In the genomic region with DNA sequence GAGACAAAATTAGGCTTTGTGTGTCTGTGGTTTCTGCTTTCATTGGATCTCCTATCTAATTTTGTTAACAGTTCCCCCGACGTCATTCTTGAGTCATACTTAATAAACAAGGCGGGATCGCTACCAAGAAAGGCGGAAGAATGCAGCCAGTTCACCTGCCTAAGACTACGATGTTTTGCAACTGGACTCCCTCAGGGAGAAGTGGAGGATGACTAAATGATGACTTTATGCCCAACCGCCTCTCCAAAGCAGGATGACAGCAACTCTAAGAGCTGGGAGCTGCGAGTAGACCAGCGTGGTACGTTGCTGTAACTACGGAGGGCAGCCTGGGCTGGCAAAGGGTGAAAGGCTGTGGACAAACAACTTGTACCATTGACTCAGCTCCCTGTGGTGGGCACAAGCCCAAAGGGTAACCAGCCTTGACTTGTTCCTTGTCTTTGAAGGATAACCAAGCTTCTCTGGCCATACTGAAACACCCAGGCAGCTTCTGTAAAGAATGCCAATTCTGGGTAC, we compare ENCODE assay signal across 22 mouse cellular contexts. TPM values are rescaled to one million over a fixed set of nuclear protein-coding genes. Genes with fewer than 3 reads are reported as not detected.
DNase-seq lines count a peak whose midpoint lies in the region; ATAC-seq and TF ChIP-seq lines count a peak whose summit lies in the region.
"Had no signal": no experiment of that assay in that cellular context is flagged by ENCODE, and none has a peak within 500 bp of the region (broad histone marks: within the 10 kb centered on the region; RNA-seq: fewer than 3 reads in every experiment).

No protein-coding gene starts in this region.

- no peak overlapping the region for H3K4me3 ChIP-seq in hindbrain, postnatal 0 days (ENCODE audit: low read length)
- H3K4me3 ChIP-seq in hindbrain, embryonic 10.5 days = no peak overlapping the region
- H3K4me3 ChIP-seq in myocyte = no peak overlapping the region
- no peak overlapping the region for H3K4me3 ChIP-seq in kidney, embryonic 15.5 days (replicated peaks)
- H3K4me3 ChIP-seq in forebrain, embryonic 10.5 days = no peak overlapping the region
- H3K4me3 ChIP-seq: embryonic facial prominence, embryonic 12.5 days; erythroblast, embryonic 14.5 days; heart, embryonic 13.5 days; limb, embryonic 12.5 days; liver, embryonic 12.5 days; lung, embryonic 15.5 days; neural tube, embryonic 12.5 days had no signal

- no peaks in the 10 kb centered on the region for H3K79me2 ChIP-seq in myocyte (ENCODE audit: control insufficient read depth, insufficient read depth)

- H3K9me3 ChIP-seq in hindbrain, postnatal 0 days (ENCODE audit: low read length) = no peaks in the 10 kb centered on the region
- no peaks in the 10 kb centered on the region for H3K9me3 ChIP-seq in hindbrain, embryonic 10.5 days
- no peaks in the 10 kb centered on the region for H3K9me3 ChIP-seq in kidney, embryonic 15.5 days (replicated peaks)
- H3K9me3 ChIP-seq in forebrain, embryonic 10.5 days = no peaks in the 10 kb centered on the region
- H3K9me3 ChIP-seq: embryonic facial prominence, embryonic 12.5 days; heart, embryonic 13.5 days; limb, embryonic 12.5 days; liver, embryonic 12.5 days; lung, embryonic 15.5 days; neural tube, embryonic 12.5 days had no signal

- CTCF ChIA-PET in Patski (lab: Charles Lee) = no interaction called here

- DNase-seq in hindbrain, postnatal 0 days (ENCODE audit: low spot score) = peak; percentile 17
- no peak for DNase-seq in hindbrain, embryonic 10.5 days (ENCODE audit: low spot score)
- DNase-seq in right cerebral cortex, postnatal 10 days (ENCODE audit: low spot score in 2 of 2) = peak; percentile 30 to 35
- DNase-seq in right cerebral cortex, postnatal 25 days = no peak
- peak; percentile 63 for DNase-seq in Patski (ENCODE audit: low read depth, low spot score)
- DNase-seq in forebrain, embryonic 10.5 days (ENCODE audit: extremely low spot score, low spot score) = no peak
- DNase-seq: adrenal gland, adult 8-10 months; kidney, postnatal 4 days; right cerebral cortex, postnatal 4 days; thymus, postnatal 14 days had no signal

- 82% methylated on average over 11 of the region's 11 CpGs for WGBS in hindbrain, postnatal 0 days
- 92% methylated on average over 11 of the region's 11 CpGs for WGBS in hindbrain, embryonic 10.5 days
- 82% methylated on average over 11 of the region's 11 CpGs for WGBS in kidney, embryonic 15.5 days
- 91% methylated on average over 11 of the region's 11 CpGs for WGBS in forebrain, embryonic 10.5 days

- no peaks in the 10 kb centered on the region for H3K36me3 ChIP-seq in hindbrain, postnatal 0 days (ENCODE audit: insufficient read depth, low read length)
- H3K36me3 ChIP-seq in hindbrain, embryonic 10.5 days = no peaks in the 10 kb centered on the region
- H3K36me3 ChIP-seq in myocyte (ENCODE audit: control insufficient read depth, insufficient read depth) = no peaks in the 10 kb centered on the region
- H3K36me3 ChIP-seq in kidney, embryonic 15.5 days = no peaks in the 10 kb centered on the region
- H3K36me3 ChIP-seq in forebrain, embryonic 10.5 days (replicated peaks) = no peaks in the 10 kb centered on the region
- H3K36me3 ChIP-seq: embryonic facial prominence, embryonic 12.5 days; heart, embryonic 13.5 days; limb, embryonic 12.5 days; liver, embryonic 12.5 days; lung, embryonic 15.5 days; neural tube, embryonic 12.5 days had no signal

- H3K27me3 ChIP-seq in hindbrain, postnatal 0 days (ENCODE audit: insufficient read depth, low read length) = no peaks in the 10 kb centered on the region
- H3K27me3 ChIP-seq in hindbrain, embryonic 10.5 days (ENCODE audit: insufficient read depth, poor library complexity, severe bottlenecking) = no peaks in the 10 kb centered on the region
- H3K27me3 ChIP-seq in Patski = no peaks in the 10 kb centered on the region
- H3K27me3 ChIP-seq in myocyte (ENCODE audit: control insufficient read depth, insufficient read depth, insufficient read length) = no peaks in the 10 kb centered on the region
- H3K27me3 ChIP-seq in kidney, embryonic 15.5 days = no peaks in the 10 kb centered on the region
- no peaks in the 10 kb centered on the region for H3K27me3 ChIP-seq in forebrain, embryonic 10.5 days (ENCODE audit: poor library complexity, severe bottlenecking)
- H3K27me3 ChIP-seq: embryonic facial prominence, embryonic 12.5 days; heart, embryonic 13.5 days; limb, embryonic 12.5 days; liver, embryonic 12.5 days; lung, embryonic 15.5 days; neural tube, embryonic 12.5 days had no signal

- no peak overlapping the region for H3K27ac ChIP-seq in hindbrain, postnatal 0 days
- no peak overlapping the region for H3K27ac ChIP-seq in hindbrain, embryonic 10.5 days
- no peak overlapping the region for H3K27ac ChIP-seq in kidney, embryonic 15.5 days
- H3K27ac ChIP-seq in forebrain, embryonic 10.5 days = no peak overlapping the region
- H3K27ac ChIP-seq: embryonic facial prominence, embryonic 12.5 days; heart, embryonic 13.5 days; hindbrain, embryonic 14.5 days; limb, embryonic 12.5 days; liver, embryonic 12.5 days; lung, embryonic 15.5 days; neural tube, embryonic 12.5 days had no signal

- H3K4me2 ChIP-seq in hindbrain, postnatal 0 days (ENCODE audit: low read depth, low read length) = no peak overlapping the region
- H3K4me2 ChIP-seq in myocyte (ENCODE audit: low read depth) = peak overlapping the region; percentile 69
- H3K4me2 ChIP-seq in kidney, embryonic 15.5 days = no peak overlapping the region
- H3K4me2 ChIP-seq: embryonic facial prominence, embryonic 12.5 days; heart, embryonic 13.5 days; hindbrain, embryonic 14.5 days; limb, embryonic 12.5 days; liver, embryonic 12.5 days; lung, embryonic 15.5 days; neural tube, embryonic 12.5 days had no signal

- in situ Hi-C loops in Patski (cut with MboI; ENCODE audit: low pct_unique_long_range_greater_than_20kb) = no loop called here

- POLR2A ChIA-PET in Patski (lab: Charles Lee) = no interaction called here

- no peak for TF ChIP-seq POLR2A in myocyte (IDR thresholded peaks at IDR 0.05; ENCODE audit: insufficient read length, low read depth)

- peak; percentile 47; the same call in 1 of the 2 replicates for ATAC-seq in hindbrain, postnatal 0 days
- ATAC-seq in Patski = peak; percentile 94
- no peak for ATAC-seq in kidney, embryonic 15.5 days (replicated peaks; ENCODE audit: low FRiP score)
- ATAC-seq: forebrain, embryonic 16.5 days; intestine, embryonic 16.5 days; liver, embryonic 12.5 days had no signal

- H3K9ac ChIP-seq in hindbrain, postnatal 0 days (replicated peaks; ENCODE audit: low read length) = no peak overlapping the region
- H3K9ac ChIP-seq in kidney, embryonic 15.5 days = no peak overlapping the region
- H3K9ac ChIP-seq: embryonic facial prominence, embryonic 12.5 days; heart, embryonic 13.5 days; hindbrain, embryonic 14.5 days; limb, embryonic 12.5 days; liver, embryonic 12.5 days; lung, embryonic 15.5 days; neural tube, embryonic 12.5 days had no signal

- no peaks in the 10 kb centered on the region for H3K4me1 ChIP-seq in hindbrain, postnatal 0 days (ENCODE audit: insufficient read depth, low read length)
- peaks cover 8% of the 10 kb centered on the region for H3K4me1 ChIP-seq in hindbrain, embryonic 10.5 days (replicated peaks)
- peaks cover 14% of the 10 kb centered on the region for H3K4me1 ChIP-seq in kidney, embryonic 15.5 days
- peaks cover 17% of the 10 kb centered on the region for H3K4me1 ChIP-seq in forebrain, embryonic 10.5 days
- H3K4me1 ChIP-seq: embryonic facial prominence, embryonic 12.5 days; heart, embryonic 13.5 days; lung, embryonic 15.5 days; neural tube, embryonic 12.5 days had no signal

- no peak overlapping the region for H3ac ChIP-seq in myocyte (ENCODE audit: control insufficient read depth, insufficient read length)

- TF ChIP-seq CTCF in hindbrain, postnatal 0 days (IDR thresholded peaks at IDR 0.05; ENCODE audit: low read depth) = no peak
- no peak for TF ChIP-seq CTCF in Patski (IDR thresholded peaks at IDR 0.05)

TF ChIP-seq in myocyte, 11 proteins besides CTCF, POLR2A, EP300 and RAD21:
- TF ChIP-seq POLR2AphosphoS2 (IDR thresholded peaks at IDR 0.05; ENCODE audit: insufficient read length, low read depth) (no peak), USF1 (IDR thresholded peaks at IDR 0.05; ENCODE audit: low read depth) (no peak), MYOG (IDR thresholded peaks at IDR 0.05; ENCODE audit: control insufficient read depth in 1 of 3, insufficient read depth in 1 of 3, insufficient read length in 2 of 3, low read depth in 2 of 3) (no peak), SRF (IDR thresholded peaks at IDR 0.05; ENCODE audit: control insufficient read depth, insufficient read length, low read depth) (no peak), REST (IDR thresholded peaks at IDR 0.05; ENCODE audit: insufficient read depth, insufficient read length) (no peak), CEBPB (IDR thresholded peaks at IDR 0.05; ENCODE audit: insufficient read depth, poor library complexity, severe bottlenecking) (no peak), MAX (IDR thresholded peaks at IDR 0.05; ENCODE audit: low read depth) (no peak)

RNA-seq across cellular contexts. Expression of gene Cecr2, which starts 24.2 kb away (rescaled TPM):
- total RNA-seq in hindbrain, postnatal 0 days (2014; rRNA removed) = 13.2 and 16.9 TPM in 2 replicates
- 2.9 and 3.4 TPM in 2 replicates for polyA plus RNA-seq in hindbrain, postnatal 0 days (2015; fragmentation: Nextera tagmentation; extraction: Ambion mirVana)
- polyA plus RNA-seq in hindbrain, embryonic 10.5 days (2016; fragmentation: Nextera tagmentation; extraction: Ambion mirVana) = 14.3 and 16.5 TPM in 2 replicates
- polyA plus RNA-seq in Patski (2021) (2.7 TPM), myocyte (2012; fragmentation: generic; extraction: Trizol) (0.12 TPM)
- polyA plus RNA-seq in kidney, embryonic 15.5 days (2015; fragmentation: Nextera tagmentation; extraction: Ambion mirVana) = 5.9 and 6.7 TPM in 2 replicates
- 13.0 and 14.5 TPM in 2 replicates for polyA plus RNA-seq in forebrain, embryonic 10.5 days (2016; fragmentation: Nextera tagmentation; extraction: Ambion mirVana)

Comparison
In these comparisons a context has a peak if more than half of its experiments do, and no peak if none do; other contexts are left out.
1. DNase-seq: peak in hindbrain, postnatal 0 days (single experiment), right cerebral cortex, postnatal 10 days (2 of 2) and Patski (single experiment); none in hindbrain, embryonic 10.5 days (single experiment), right cerebral cortex, postnatal 25 days (single experiment) and forebrain, embryonic 10.5 days (single experiment).